Mouse (Mus musculus): Measurements from ENCODE around the gene Slc30a6. TPM values are rescaled to one million over a fixed set of nuclear protein-coding genes. Genes with fewer than 3 reads are reported as not detected.

The Slc30a6 gene
- 16.9 and 18.8 TPM in 2 replicates for total RNA-seq (2014; rRNA removed)
- polyA plus RNA-seq (2015; fragmentation: Nextera tagmentation; extraction: Ambion mirVana) = 21.5 and 24.4 TPM in 2 replicates

DNA sequence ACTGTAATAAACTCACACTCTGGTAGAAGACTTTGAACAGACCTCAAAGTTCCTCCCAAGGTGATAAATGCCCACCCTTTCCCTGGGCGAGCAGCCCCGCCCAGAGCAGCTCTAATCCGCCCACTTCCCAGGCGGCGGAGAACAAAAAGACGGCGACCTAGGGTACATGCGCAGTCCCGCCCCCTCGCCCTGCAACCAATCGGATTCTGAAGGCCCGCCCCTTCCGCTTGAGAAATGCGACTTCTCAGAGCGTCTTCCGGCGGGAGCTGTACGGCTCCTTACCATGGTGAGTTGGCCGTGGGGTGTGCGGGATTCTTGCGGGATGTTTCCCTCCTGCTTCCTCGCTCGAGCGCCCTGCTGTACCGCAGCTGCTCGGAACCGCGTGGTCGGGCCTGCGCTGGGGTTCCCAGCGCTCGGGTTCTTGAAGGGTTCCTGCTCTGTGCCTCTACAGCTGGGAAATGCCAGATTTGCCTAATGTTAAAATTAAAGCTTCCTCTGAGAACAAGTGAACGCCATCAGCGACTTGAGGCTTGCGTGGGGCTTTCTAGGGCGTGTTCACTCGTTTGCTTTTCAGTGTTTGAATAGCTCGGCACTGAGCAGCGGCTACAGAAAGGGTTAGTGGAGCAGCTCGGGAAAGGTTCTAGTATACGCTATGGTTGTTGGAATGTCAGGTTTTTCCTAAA is at the start of gene Slc30a6:
TSS of gene Slc30a6 (plus strand) at position 226 of the 683 bp plus-strand sequence.
- Histone ChIP-seq H3K27ac (ENCODE audit: low read depth, low read length) (peak within 1 kb of the TSS; percentile 90), H3K9ac (peak within 1 kb of the TSS; percentile 69), H3K4me2 (ENCODE audit: low read depth) (peak within 1 kb of the TSS; percentile 59), H3K9me3 (ENCODE audit: low read length) (no peaks in the 10 kb centered on the region), H3K4me3 (ENCODE audit: low read depth, low read length) (peak within 1 kb of the TSS; percentile 55), H3K4me1 (ENCODE audit: insufficient read depth) (no peaks in the 10 kb centered on the region), H3K27me3 (ENCODE audit: insufficient read depth, low read length) (no peaks in the 10 kb centered on the region), H3K36me3 (ENCODE audit: insufficient read depth) (no peaks in the 10 kb centered on the region)
- no peak for TF ChIP-seq CTCF (IDR thresholded peaks at IDR 0.05; ENCODE audit: low read depth)
- WGBS = under 1% methylated on average over 41 of the region's 41 CpGs
- peak; percentile 99 for ATAC-seq
- DNase-seq = peak; percentile 97

DNA sequence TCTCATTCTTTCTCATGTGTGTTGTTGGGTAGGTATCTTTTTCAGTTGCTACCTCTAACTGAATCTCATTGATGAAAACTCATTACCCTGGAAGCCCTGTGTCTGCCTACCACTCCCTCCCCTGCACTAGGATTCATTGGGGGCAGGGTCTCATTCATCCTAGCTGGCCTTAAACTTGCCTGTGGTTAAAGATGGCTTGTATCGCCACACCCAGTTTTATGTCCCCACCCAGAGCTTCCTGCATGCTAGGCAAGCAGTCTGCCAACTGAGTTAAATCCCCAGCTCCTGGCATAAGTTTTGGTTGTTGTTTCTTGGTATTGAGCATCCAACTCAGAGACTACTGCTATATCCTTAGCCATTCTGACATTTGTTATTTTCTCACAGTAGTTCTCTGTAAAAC is 31.8 kb upstream of the Slc30a6 start:
- no peak overlapping the region for H3K4me2 ChIP-seq (ENCODE audit: low read depth)
- H3K36me3 ChIP-seq (ENCODE audit: insufficient read depth) = peaks cover 35% of the 10 kb centered on the region
- no peaks in the 10 kb centered on the region for H3K4me1 ChIP-seq (ENCODE audit: insufficient read depth)
- ATAC-seq = no peak
- H3K9me3 ChIP-seq (ENCODE audit: low read length) = no peaks in the 10 kb centered on the region
- H3K9ac ChIP-seq = no peak overlapping the region
- 96% methylated on average over 1 of the region's 1 CpGs for WGBS
- TF ChIP-seq CTCF (IDR thresholded peaks at IDR 0.05; ENCODE audit: low read depth) = no peak
- no peak for DNase-seq
- no peaks in the 10 kb centered on the region for H3K27me3 ChIP-seq (ENCODE audit: insufficient read depth, low read length)
- H3K4me3 ChIP-seq (ENCODE audit: low read depth, low read length) = no peak overlapping the region
- no peak overlapping the region for H3K27ac ChIP-seq (ENCODE audit: low read depth, low read length)

DNA sequence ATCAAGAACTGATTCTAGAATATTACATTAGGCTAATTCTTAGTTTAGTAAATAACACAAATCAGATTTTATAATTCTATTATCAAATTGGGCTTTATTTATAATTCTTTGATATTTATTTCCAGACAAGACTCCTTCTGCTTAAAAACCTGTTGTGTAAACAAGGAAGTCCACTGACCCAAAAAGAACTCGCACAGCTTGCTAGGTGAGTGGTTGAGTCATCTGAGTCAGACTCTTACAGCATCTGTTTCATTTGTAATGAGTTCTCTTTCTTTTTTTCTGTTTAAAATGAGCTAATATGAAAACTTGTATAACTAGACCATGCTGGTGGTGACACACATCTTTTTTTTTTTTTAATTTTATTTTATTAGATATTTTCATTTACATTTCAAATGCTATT is 18.5 kb upstream of the Slc30a6 start:
- 86% methylated on average over 1 of the region's 1 CpGs for WGBS
- TF ChIP-seq CTCF (IDR thresholded peaks at IDR 0.05; ENCODE audit: low read depth) = no peak
- Histone ChIP-seq H3K36me3 (ENCODE audit: insufficient read depth) (peaks cover 69% of the 10 kb centered on the region), H3K27me3 (ENCODE audit: insufficient read depth, low read length) (no peaks in the 10 kb centered on the region), H3K9me3 (ENCODE audit: low read length) (no peaks in the 10 kb centered on the region), H3K4me1 (ENCODE audit: insufficient read depth) (no peaks in the 10 kb centered on the region), H3K4me2 (ENCODE audit: low read depth) (no peak overlapping the region), H3K9ac (no peak overlapping the region), H3K27ac (ENCODE audit: low read depth, low read length) (no peak overlapping the region), H3K4me3 (ENCODE audit: low read depth, low read length) (no peak overlapping the region)
- DNase-seq (no peak), ATAC-seq (no peak)

DNA sequence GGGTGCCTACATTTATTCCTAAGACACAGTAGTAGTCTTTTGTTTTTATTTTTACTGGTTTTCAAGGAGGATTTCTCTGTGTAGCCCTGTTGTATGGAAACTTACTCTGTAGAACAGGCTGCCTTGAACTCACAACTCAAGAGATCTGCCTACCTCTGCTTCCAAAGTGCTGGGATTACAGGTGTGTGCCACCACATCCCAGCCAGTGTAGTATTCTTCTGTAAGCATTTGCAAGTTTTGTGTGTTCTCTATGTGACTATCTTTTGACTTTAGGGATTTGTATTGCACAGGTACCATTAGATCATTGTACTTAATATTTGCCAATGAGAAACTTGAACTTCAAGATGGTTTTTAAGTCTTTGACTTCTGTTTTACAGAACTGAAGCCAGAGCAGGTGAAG is 8.8 kb upstream of the Slc30a6 start:
- Histone ChIP-seq H3K27ac (ENCODE audit: low read depth, low read length) (no peak overlapping the region), H3K4me1 (ENCODE audit: insufficient read depth) (no peaks in the 10 kb centered on the region), H3K9me3 (ENCODE audit: low read length) (no peaks in the 10 kb centered on the region), H3K9ac (no peak overlapping the region), H3K36me3 (ENCODE audit: insufficient read depth) (peaks cover 62% of the 10 kb centered on the region), H3K4me3 (ENCODE audit: low read depth, low read length) (no peak overlapping the region), H3K4me2 (ENCODE audit: low read depth) (no peak overlapping the region), H3K27me3 (ENCODE audit: insufficient read depth, low read length) (no peaks in the 10 kb centered on the region)
- no peak for ATAC-seq
- no peak for DNase-seq
- TF ChIP-seq CTCF (IDR thresholded peaks at IDR 0.05; ENCODE audit: low read depth) = no peak

DNA sequence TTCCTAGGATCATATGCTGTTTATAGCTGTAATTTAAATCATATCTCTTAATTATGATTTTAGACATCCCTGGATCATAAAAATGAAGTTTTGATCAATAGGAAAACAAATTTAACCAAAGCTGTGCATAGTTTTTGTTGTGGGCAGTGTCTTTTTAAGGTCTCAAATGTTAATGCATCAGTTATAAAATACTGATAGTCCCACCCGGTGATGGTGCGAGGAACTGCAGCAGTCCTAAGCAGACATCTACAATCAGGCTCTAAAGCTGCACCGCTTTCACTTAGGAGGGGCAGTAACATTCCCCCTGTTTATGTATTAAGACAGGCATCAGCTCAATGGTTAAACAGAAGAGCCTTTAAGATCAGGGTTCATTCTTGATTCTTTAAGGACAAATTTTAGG is 5.6 kb upstream of the Slc30a6 start:
- peaks cover 31% of the 10 kb centered on the region for H3K36me3 ChIP-seq (ENCODE audit: insufficient read depth)
- H3K27me3 ChIP-seq (ENCODE audit: insufficient read depth, low read length) = no peaks in the 10 kb centered on the region
- no peaks in the 10 kb centered on the region for H3K9me3 ChIP-seq (ENCODE audit: low read length)
- TF ChIP-seq CTCF (IDR thresholded peaks at IDR 0.05; ENCODE audit: low read depth) = peak; percentile 35
- no peak overlapping the region for H3K4me2 ChIP-seq (ENCODE audit: low read depth)
- no peak overlapping the region for H3K9ac ChIP-seq
- WGBS = 80% methylated on average over 3 of the region's 3 CpGs
- H3K4me3 ChIP-seq (ENCODE audit: low read depth, low read length) = no peak overlapping the region
- no peak overlapping the region for H3K27ac ChIP-seq (ENCODE audit: low read depth, low read length)
- ATAC-seq = peak; percentile 48; the same call in 1 of the 2 replicates
- H3K4me1 ChIP-seq (ENCODE audit: insufficient read depth) = no peaks in the 10 kb centered on the region
- DNase-seq = no peak

DNA sequence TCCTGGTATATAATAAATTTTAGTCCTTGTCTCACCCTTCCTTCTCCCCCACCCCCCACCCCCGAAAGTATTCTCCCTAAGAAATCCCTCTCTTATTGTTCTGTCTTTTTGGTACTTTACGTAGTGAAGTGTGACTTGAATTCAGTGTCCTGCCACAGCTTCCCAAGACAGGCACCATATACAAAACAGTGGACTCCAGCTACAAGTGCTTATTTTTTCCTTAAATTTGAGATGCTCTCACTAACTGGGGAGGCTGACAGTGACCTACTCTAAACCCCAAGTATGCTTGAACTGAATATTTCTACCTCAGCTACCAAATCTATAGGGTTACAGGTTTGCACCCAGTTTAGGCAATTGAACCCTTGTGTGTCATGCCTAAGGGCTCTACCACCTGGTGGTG is 1.0 kb upstream of the Slc30a6 start:
- H3K9me3 ChIP-seq (ENCODE audit: low read length) = no peaks in the 10 kb centered on the region
- no peak overlapping the region for H3K4me2 ChIP-seq (ENCODE audit: low read depth)
- ATAC-seq = no peak
- H3K36me3 ChIP-seq (ENCODE audit: insufficient read depth) = no peaks in the 10 kb centered on the region
- no peak overlapping the region for H3K9ac ChIP-seq
- H3K27me3 ChIP-seq (ENCODE audit: insufficient read depth, low read length) = no peaks in the 10 kb centered on the region
- H3K27ac ChIP-seq (ENCODE audit: low read depth, low read length) = no peak overlapping the region
- no peak overlapping the region for H3K4me3 ChIP-seq (ENCODE audit: low read depth, low read length)
- no peak for DNase-seq
- 71% methylated on average over 2 of the region's 2 CpGs for WGBS
- TF ChIP-seq CTCF (IDR thresholded peaks at IDR 0.05; ENCODE audit: low read depth) = no peak
- no peaks in the 10 kb centered on the region for H3K4me1 ChIP-seq (ENCODE audit: insufficient read depth)

DNA sequence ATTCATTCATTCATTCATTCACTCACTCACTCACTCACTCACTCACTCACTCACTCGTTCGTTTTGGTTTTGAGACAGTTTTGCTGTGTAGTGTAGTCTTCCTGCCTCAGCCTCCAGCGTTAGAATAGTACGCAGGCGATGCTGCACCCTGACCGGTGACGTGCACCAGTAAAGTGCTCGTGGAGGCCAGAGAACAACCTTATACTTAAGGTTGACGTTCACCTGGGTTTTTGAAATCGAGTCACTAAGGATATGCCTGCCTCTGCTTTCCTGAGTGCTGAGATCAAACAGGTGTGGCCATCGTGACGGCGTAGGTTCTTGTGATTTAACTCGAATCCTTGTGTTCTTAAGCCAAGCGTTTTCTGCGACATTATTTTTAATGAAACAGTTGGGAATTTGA is 553 bp upstream of the Slc30a6 start:
- DNase-seq (no peak), ATAC-seq (peak; percentile 7)
- peak overlapping the region; percentile 42; the same call in 1 of the 2 replicates for H3K27ac ChIP-seq (ENCODE audit: low read depth, low read length)
- H3K4me1 ChIP-seq (ENCODE audit: insufficient read depth) = no peaks in the 10 kb centered on the region
- no peaks in the 10 kb centered on the region for H3K9me3 ChIP-seq (ENCODE audit: low read length)
- H3K9ac ChIP-seq = peak overlapping the region; percentile 47; the same call in 1 of the 2 replicates
- H3K4me2 ChIP-seq (ENCODE audit: low read depth) = peak overlapping the region; percentile 53
- TF ChIP-seq CTCF (IDR thresholded peaks at IDR 0.05; ENCODE audit: low read depth) = no peak
- H3K4me3 ChIP-seq (ENCODE audit: low read depth, low read length) = peak overlapping the region; percentile 55
- H3K36me3 ChIP-seq (ENCODE audit: insufficient read depth) = no peaks in the 10 kb centered on the region
- 29% methylated on average over 16 of the region's 16 CpGs for WGBS
- H3K27me3 ChIP-seq (ENCODE audit: insufficient read depth, low read length) = no peaks in the 10 kb centered on the region

All from forebrain, postnatal 0 days (tissue).